Mouse (Mus musculus): ENCODE data around the gene Shb.

- TF ChIP-seq POLR2A (IDR thresholded peaks at IDR 0.05; ENCODE audit: borderline replicate concordance, control insufficient read depth, low read depth, low read length) (no peak), CTCF (IDR thresholded peaks at IDR 0.05; ENCODE audit: control insufficient read depth, insufficient read depth, low read length) (no peak)
These were observed 105.4 kb downstream of the Shb start for GRCm38 (mm10) chr4:45426724-45427457.

Data from bone marrow, adult 2 months (tissue).